ENCODE assay signal across 15 mouse cellular contexts in the genomic region with DNA sequence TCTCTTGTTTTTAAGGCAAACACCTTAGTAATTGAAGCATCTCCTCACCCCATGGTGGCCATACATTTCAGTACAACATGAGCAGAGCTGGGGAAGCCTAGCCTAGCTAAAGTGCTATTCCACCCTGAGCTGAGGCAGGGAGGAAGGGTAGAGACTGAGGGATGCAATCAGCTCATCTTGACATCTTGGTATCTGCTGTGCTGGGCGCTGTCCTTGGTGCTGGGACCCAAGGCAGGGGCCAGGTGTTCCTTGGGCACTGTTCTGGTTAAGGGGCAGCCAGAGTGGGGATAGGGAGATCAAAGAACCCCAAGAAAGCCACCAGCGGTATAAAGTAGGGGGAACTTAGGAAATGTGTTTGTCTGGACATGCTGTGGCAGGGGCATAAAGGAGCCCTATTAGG.
DNase-seq lines count a peak whose midpoint lies in the region; ATAC-seq and TF ChIP-seq lines count a peak whose summit lies in the region.
"Had no signal": no experiment of that assay in that cellular context is flagged by ENCODE, and none has a peak within 500 bp of the region (broad histone marks: within the 10 kb centered on the region; RNA-seq: fewer than 3 reads in every experiment).

No protein-coding gene starts in this region.

- DNase-seq in kidney, postnatal 0 days (ENCODE audit: low spot score): peak; percentile 38
- peak; percentile 48 for DNase-seq in thymus, postnatal 4 days
- DNase-seq in thymus, adult 18-20 months: no peak
- DNase-seq in embryonic facial prominence, embryonic 10.5 days (ENCODE audit: low spot score): peak; percentile 62
- no peak for DNase-seq in cerebellum, adult 11 months
- no peak for DNase-seq in right cerebral cortex, postnatal 10 days (ENCODE audit: low spot score in 2 of 2)
- DNase-seq: cerebellum, adult 2 months; forebrain, postnatal 0 days; gastrocnemius, postnatal 25 days; lung, adult 18-20 months had no signal

- H3K9ac ChIP-seq in kidney, postnatal 0 days (ENCODE audit: low read depth, low read length): no peak overlapping the region
- H3K9ac ChIP-seq in kidney, embryonic 14.5 days (ENCODE audit: low read depth, low read length): no peak overlapping the region
- H3K9ac ChIP-seq: embryonic facial prominence, embryonic 15.5 days; forebrain, postnatal 0 days; heart, embryonic 12.5 days; hindbrain, embryonic 12.5 days; limb, embryonic 12.5 days had no signal

- no peaks in the 10 kb centered on the region for H3K36me3 ChIP-seq in kidney, postnatal 0 days (ENCODE audit: insufficient read depth, low read length)
- no peaks in the 10 kb centered on the region for H3K36me3 ChIP-seq in kidney, embryonic 14.5 days (ENCODE audit: control insufficient read depth, insufficient read depth, low read length)
- H3K36me3 ChIP-seq in embryonic facial prominence, embryonic 10.5 days (replicated peaks): no peaks in the 10 kb centered on the region
- H3K36me3 ChIP-seq: embryonic facial prominence, embryonic 15.5 days; heart, embryonic 12.5 days; hindbrain, embryonic 12.5 days; limb, embryonic 12.5 days had no signal

- WGBS in kidney, postnatal 0 days: 5% methylated on average over 2 of the region's 2 CpGs
- 12% methylated on average over 2 of the region's 2 CpGs for WGBS in kidney, embryonic 14.5 days
- 15% methylated on average over 2 of the region's 2 CpGs for WGBS in embryonic facial prominence, embryonic 10.5 days

- no peaks in the 10 kb centered on the region for H3K27me3 ChIP-seq in kidney, postnatal 0 days (ENCODE audit: insufficient read depth, low read length)
- peaks cover 3% of the 10 kb centered on the region; the same call in 1 of the 2 replicates for H3K27me3 ChIP-seq in kidney, embryonic 14.5 days (ENCODE audit: control insufficient read depth, insufficient read depth, low read length)
- peaks cover 5% of the 10 kb centered on the region; the same call in 1 of the 2 replicates for H3K27me3 ChIP-seq in embryonic facial prominence, embryonic 10.5 days (replicated peaks; ENCODE audit: low read depth, poor library complexity, severe bottlenecking)
- H3K27me3 ChIP-seq: embryonic facial prominence, embryonic 15.5 days; hindbrain, embryonic 12.5 days; limb, embryonic 12.5 days had no signal

- ATAC-seq in kidney, postnatal 0 days (replicated peaks; ENCODE audit: low FRiP score, low read depth): no peak
- ATAC-seq in kidney, embryonic 14.5 days (ENCODE audit: low FRiP score, low TSS enrichment): no peak
- ATAC-seq: forebrain, postnatal 0 days had no signal

- H3K4me1 ChIP-seq in kidney, postnatal 0 days (replicated peaks; ENCODE audit: insufficient read depth, low read length): no peaks in the 10 kb centered on the region
- H3K4me1 ChIP-seq in kidney, embryonic 14.5 days (ENCODE audit: control insufficient read depth, insufficient read depth, low read length): no peaks in the 10 kb centered on the region
- H3K4me1 ChIP-seq in embryonic facial prominence, embryonic 10.5 days: peaks cover 7% of the 10 kb centered on the region
- H3K4me1 ChIP-seq: hindbrain, embryonic 12.5 days had no signal

- H3K4me2 ChIP-seq in kidney, postnatal 0 days (ENCODE audit: low read length): no peak overlapping the region
- no peak overlapping the region for H3K4me2 ChIP-seq in kidney, embryonic 14.5 days (replicated peaks; ENCODE audit: low read depth, low read length)
- H3K4me2 ChIP-seq: embryonic facial prominence, embryonic 15.5 days; heart, embryonic 12.5 days; hindbrain, embryonic 12.5 days; limb, embryonic 12.5 days had no signal

- H3K4me3 ChIP-seq in kidney, postnatal 0 days (replicated peaks; ENCODE audit: low read depth, low read length): no peak overlapping the region
- H3K4me3 ChIP-seq in kidney, embryonic 14.5 days (ENCODE audit: low read length): no peak overlapping the region
- no peak overlapping the region for H3K4me3 ChIP-seq in embryonic facial prominence, embryonic 10.5 days
- H3K4me3 ChIP-seq: embryonic facial prominence, embryonic 15.5 days; heart, embryonic 12.5 days; hindbrain, embryonic 12.5 days; limb, embryonic 12.5 days had no signal

- no peak overlapping the region for H3K27ac ChIP-seq in kidney, postnatal 0 days
- no peak overlapping the region for H3K27ac ChIP-seq in kidney, embryonic 14.5 days (ENCODE audit: low read depth, low read length)
- no peak overlapping the region for H3K27ac ChIP-seq in embryonic facial prominence, embryonic 10.5 days (replicated peaks)
- H3K27ac ChIP-seq: embryonic facial prominence, embryonic 15.5 days; hindbrain, embryonic 12.5 days; limb, embryonic 12.5 days had no signal

- H3K9me3 ChIP-seq in kidney, postnatal 0 days (replicated peaks; ENCODE audit: low read length): no peaks in the 10 kb centered on the region
- H3K9me3 ChIP-seq in kidney, embryonic 14.5 days (ENCODE audit: control insufficient read depth, low read length): no peaks in the 10 kb centered on the region
- no peaks in the 10 kb centered on the region for H3K9me3 ChIP-seq in embryonic facial prominence, embryonic 10.5 days
- H3K9me3 ChIP-seq: embryonic facial prominence, embryonic 15.5 days; heart, embryonic 12.5 days; hindbrain, embryonic 12.5 days; limb, embryonic 12.5 days had no signal

- no peak for TF ChIP-seq CTCF in kidney, postnatal 0 days (IDR thresholded peaks at IDR 0.05; ENCODE audit: low read depth)

Comparison
In these comparisons a context has a peak if more than half of its experiments do, and no peak if none do; other contexts are left out.
1. DNase-seq: peak in kidney, postnatal 0 days (single experiment), thymus, postnatal 4 days (single experiment) and embryonic facial prominence, embryonic 10.5 days (single experiment); none in thymus, adult 18-20 months (0 of 2), cerebellum, adult 11 months (single experiment) and right cerebral cortex, postnatal 10 days (0 of 2).